8 mouse cellular contexts compared by ENCODE assay signal in the genomic region with DNA sequence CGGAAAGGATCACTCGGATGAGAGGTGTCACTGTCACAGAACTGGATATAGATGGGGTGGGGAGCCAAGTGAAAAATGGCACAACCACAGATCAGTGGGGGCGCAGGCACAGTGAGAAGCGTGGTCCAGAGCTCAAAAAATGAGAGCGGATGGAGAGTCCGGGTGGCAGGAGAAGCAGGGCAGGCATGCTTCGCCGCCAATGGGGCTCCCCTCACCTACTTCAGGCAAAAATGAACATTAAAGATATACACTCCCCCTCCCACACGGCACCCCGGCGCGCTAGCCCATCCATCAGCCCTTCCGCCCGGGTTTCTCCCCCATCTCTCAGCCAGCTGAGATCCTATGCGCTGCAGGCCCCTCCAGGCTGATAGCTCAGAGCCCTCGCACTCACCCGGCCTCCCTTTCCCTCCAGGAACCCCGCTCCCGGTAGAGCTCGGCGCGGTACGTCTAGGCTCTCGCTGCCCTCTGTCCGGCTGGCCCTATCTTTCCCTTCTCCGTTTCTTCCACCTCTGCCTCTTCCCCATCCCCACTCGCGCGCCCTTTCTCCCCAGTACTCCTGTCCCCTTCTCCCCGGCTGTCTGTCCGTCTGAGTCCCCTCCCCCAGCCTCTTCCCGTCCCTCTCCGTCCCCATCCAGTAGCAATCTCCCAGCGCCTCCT. TPM values are rescaled to one million over a fixed set of nuclear protein-coding genes. Genes with fewer than 3 reads are reported as not detected.
A peak's percentile ranks its signal among the peaks of the same experiment; 100 is the strongest.
DNase-seq lines count a peak whose midpoint lies in the region; ATAC-seq and TF ChIP-seq lines count a peak whose summit lies in the region.

No protein-coding gene starts in this region.

- TF ChIP-seq EP300 in CH12.LX (IDR thresholded peaks at IDR 0.05; ENCODE audit: low read length), result no peak

- H3K36me3 ChIP-seq in heart, embryonic 14.5 days (ENCODE audit: control insufficient read depth, insufficient read depth, low read length), result no peaks in the 10 kb centered on the region
- no peaks in the 10 kb centered on the region for H3K36me3 ChIP-seq in CH12.LX (replicated peaks in 1 of 2; ENCODE audit: control insufficient read depth in 1 of 2, insufficient read depth in 1 of 2, low read length in 1 of 2)
- H3K36me3 ChIP-seq in hindbrain, embryonic 13.5 days, result no peaks in the 10 kb centered on the region
- H3K36me3 ChIP-seq in midbrain, embryonic 10.5 days, result no peaks in the 10 kb centered on the region

- peak overlapping the region; percentile 76 for H3K4me2 ChIP-seq in heart, embryonic 14.5 days (ENCODE audit: low read length)
- peak overlapping the region; percentile 78 for H3K4me2 ChIP-seq in CH12.LX (ENCODE audit: insufficient read depth, low read depth, poor library complexity, severe bottlenecking)
- H3K4me2 ChIP-seq in hindbrain, embryonic 13.5 days, result peak overlapping the region; percentile 90

- TF ChIP-seq RAD21 in CH12.LX (IDR thresholded peaks at IDR 0.05; ENCODE audit: low read depth, low read length), result no peak

- H3K9ac ChIP-seq in heart, embryonic 14.5 days (ENCODE audit: low read length), result peak overlapping the region; percentile 78
- peak overlapping the region; percentile 45 for H3K9ac ChIP-seq in CH12.LX (ENCODE audit: insufficient read depth, low read depth)
- H3K9ac ChIP-seq in hindbrain, embryonic 13.5 days, result peak overlapping the region; percentile 98

- no peak for TF ChIP-seq POLR2A in CH12.LX (IDR thresholded peaks at IDR 0.05; ENCODE audit: low read depth, low read length)

- DNase-seq in heart, postnatal 4 days, result no peak
- no peak for DNase-seq in CH12.LX (ENCODE audit: extremely low read depth)
- DNase-seq in cerebellum, adult 9-11 months, result peak; percentile 72
- peak; percentile 61 for DNase-seq in midbrain, embryonic 10.5 days (ENCODE audit: low spot score)
- DNase-seq in urinary bladder, postnatal 4 days (ENCODE audit: low spot score in 2 of 2), result no peak
- DNase-seq in gastrocnemius, postnatal 10 days, result no peak

- peaks cover 32 to 53% of the 10 kb centered on the region in 2 experiments for H3K4me1 ChIP-seq in heart, embryonic 14.5 days (ENCODE audit: control insufficient read depth in 2 of 2, insufficient read depth in 2 of 2, low read length in 2 of 2)
- peaks cover 10 to 39% of the 10 kb centered on the region in 2 experiments for H3K4me1 ChIP-seq in CH12.LX (ENCODE audit: control insufficient read depth in 1 of 2, insufficient read depth in 2 of 2)
- H3K4me1 ChIP-seq in hindbrain, embryonic 13.5 days (replicated peaks), result peaks cover 72% of the 10 kb centered on the region
- H3K4me1 ChIP-seq in midbrain, embryonic 10.5 days, result peaks cover 71% of the 10 kb centered on the region

- in situ Hi-C loops in CH12.LX (cut with MboI; ENCODE audit: low pct_ligation_motif_present, low pct_unique_long_range_greater_than_20kb, low sequenced_read_pairs), result no loop called here

- H3K4me3 ChIP-seq in heart, embryonic 14.5 days (ENCODE audit: control insufficient read depth in 1 of 2, insufficient read depth in 1 of 2, low read depth in 1 of 2, low read length in 2 of 2), result peak overlapping the region; percentile 55 to 65
- peak overlapping the region; percentile 51 to 66 (median 55) for H3K4me3 ChIP-seq in CH12.LX (replicated peaks in 1 of 3; ENCODE audit: low read depth in 2 of 3, low read length in 2 of 3, poor library complexity in 1 of 3)
- H3K4me3 ChIP-seq in hindbrain, embryonic 13.5 days, result peak overlapping the region; percentile 80
- peak overlapping the region; percentile 72 for H3K4me3 ChIP-seq in midbrain, embryonic 10.5 days

- WGBS in heart, embryonic 14.5 days, result 5% methylated on average over 31 of the region's 34 CpGs
- 2% methylated on average over 34 of the region's 34 CpGs for WGBS in hindbrain, embryonic 13.5 days
- WGBS in midbrain, embryonic 10.5 days, result 3% methylated on average over 34 of the region's 34 CpGs

- no peak for TF ChIP-seq CTCF in CH12.LX (conservative IDR thresholded peaks at IDR 0.05 in 1 of 2, IDR thresholded peaks at IDR 0.05 in 1 of 2; ENCODE audit: low read depth in 2 of 2, low read length in 2 of 2)

- no peaks in the 10 kb centered on the region for H3K27me3 ChIP-seq in heart, embryonic 14.5 days (ENCODE audit: control insufficient read depth, insufficient read depth, low read length)
- peaks cover 2% of the 10 kb centered on the region for H3K27me3 ChIP-seq in CH12.LX (replicated peaks)
- H3K27me3 ChIP-seq in hindbrain, embryonic 13.5 days, result no peaks in the 10 kb centered on the region
- no peaks in the 10 kb centered on the region; the same call in 1 of the 2 replicates for H3K27me3 ChIP-seq in midbrain, embryonic 10.5 days (ENCODE audit: low read depth, poor library complexity, severe bottlenecking)

- dilution Hi-C loops in CH12.LX (cut with MboI; ENCODE audit: extremely low pct_ligation_motif_present, extremely low pct_unique_long_range_greater_than_20kb, low sequenced_read_pairs), result no loop called here

- no peaks in the 10 kb centered on the region for H3K79me2 ChIP-seq in CH12.LX (replicated peaks; ENCODE audit: control insufficient read depth, extremely low read depth, insufficient read depth, poor library complexity, severe bottlenecking)

- peak overlapping the region; percentile 3 to 12; a peak in 1 of 4 replicates for H3K27ac ChIP-seq in heart, embryonic 14.5 days (replicated peaks in 1 of 2; ENCODE audit: control insufficient read depth in 1 of 2, insufficient read depth in 1 of 2, low read depth in 2 of 2, low read length in 2 of 2)
- no peak overlapping the region for H3K27ac ChIP-seq in CH12.LX (ENCODE audit: insufficient read depth, low read depth)
- peak overlapping the region; percentile 97 for H3K27ac ChIP-seq in hindbrain, embryonic 13.5 days
- H3K27ac ChIP-seq in midbrain, embryonic 10.5 days (replicated peaks), result peak overlapping the region; percentile 92

- ATAC-seq in heart, embryonic 14.5 days (ENCODE audit: insufficient number of reproducible peaks, insufficient read depth, low FRiP score, low read depth), result no peak
- peak; percentile 11; the same call in 1 of the 2 replicates for ATAC-seq in hindbrain, embryonic 13.5 days (ENCODE audit: low FRiP score)

- no peaks in the 10 kb centered on the region for H3K9me3 ChIP-seq in heart, embryonic 14.5 days (ENCODE audit: control insufficient read depth, low read length)
- H3K9me3 ChIP-seq in CH12.LX (replicated peaks; ENCODE audit: low read length), result no peaks in the 10 kb centered on the region
- no peaks in the 10 kb centered on the region for H3K9me3 ChIP-seq in hindbrain, embryonic 13.5 days
- H3K9me3 ChIP-seq in midbrain, embryonic 10.5 days (replicated peaks), result no peaks in the 10 kb centered on the region

TF ChIP-seq in CH12.LX, 34 proteins besides CTCF, POLR2A, EP300 and RAD21:
- TF ChIP-seq SIN3A (IDR thresholded peaks at IDR 0.05; ENCODE audit: low read length) (peak; percentile 25; the same call in 1 of the 2 replicates), ZKSCAN1 (IDR thresholded peaks at IDR 0.05; ENCODE audit: borderline replicate concordance, low read depth, low read length) (no peak)

RNA-seq across cellular contexts. Expression of a gene that starts 0.8 kb away (rescaled TPM):
- 2.6 and 3.0 TPM in 2 replicates for polyA plus RNA-seq in heart, embryonic 14.5 days (2014; fragmentation: Nextera tagmentation; extraction: Ambion mirVana)
- total RNA-seq in heart, postnatal 4 days (2021), result 1 to 10 TPM; 2.9 to 3.8 TPM
- total RNA-seq in CH12.LX (2012; rRNA removed) (0.34 and 0.59 TPM in 2 replicates), CH12.LX (2014; rRNA removed) (0.03 and 0.07 TPM in 2 replicates)
- polyA plus RNA-seq in CH12.LX (2012; ENCODE audit: insufficient read length, low read depth), result 0.29 and 0.30 TPM in 2 replicates
- polyA plus RNA-seq in hindbrain, embryonic 13.5 days (2015; fragmentation: Nextera tagmentation; extraction: Ambion mirVana), result 29.4 and 31.9 TPM in 2 replicates
- 7.6 and 12.5 TPM in 2 replicates for polyA plus RNA-seq in midbrain, embryonic 10.5 days (2016; fragmentation: Nextera tagmentation; extraction: Ambion mirVana)
- total RNA-seq in gastrocnemius, postnatal 10 days (2021), result 1 to 10 TPM; 1.8 to 3.0 TPM

RNA-seq across cellular contexts. Expression of a gene that starts 3.2 kb away (rescaled TPM):
- 12.8 and 15.1 TPM in 2 replicates for polyA plus RNA-seq in heart, embryonic 14.5 days (2014; fragmentation: Nextera tagmentation; extraction: Ambion mirVana)
- total RNA-seq in heart, postnatal 4 days (2021), result 10 to 100 TPM; 12.2 to 13.2 TPM
- total RNA-seq in CH12.LX (2012; rRNA removed) (3.7 and 4.0 TPM in 2 replicates), CH12.LX (2014; rRNA removed) (9.0 and 9.4 TPM in 2 replicates)
- 5.5 and 6.7 TPM in 2 replicates for polyA plus RNA-seq in CH12.LX (2012; ENCODE audit: insufficient read length, low read depth)
- polyA plus RNA-seq in hindbrain, embryonic 13.5 days (2015; fragmentation: Nextera tagmentation; extraction: Ambion mirVana), result 29.8 and 30.7 TPM in 2 replicates
- polyA plus RNA-seq in midbrain, embryonic 10.5 days (2016; fragmentation: Nextera tagmentation; extraction: Ambion mirVana), result 28.1 and 30.8 TPM in 2 replicates
- total RNA-seq in gastrocnemius, postnatal 10 days (2021), result 10 to 100 TPM; 12.8 to 13.9 TPM

RNA-seq across cellular contexts. Expression of a gene that starts 15.1 kb away (rescaled TPM):
- 7.6 and 8.6 TPM in 2 replicates for polyA plus RNA-seq in heart, embryonic 14.5 days (2014; fragmentation: Nextera tagmentation; extraction: Ambion mirVana)
- 1 to 10 TPM; 3.3 to 5.6 TPM for total RNA-seq in heart, postnatal 4 days (2021)
- 23.4 and 28.5 TPM in 2 replicates for total RNA-seq in CH12.LX (2012; rRNA removed)
- 16.2 and 18.3 TPM in 2 replicates for total RNA-seq in CH12.LX (2014; rRNA removed)
- polyA plus RNA-seq in CH12.LX (2012; ENCODE audit: insufficient read length, low read depth), result 59.1 and 64.8 TPM in 2 replicates
- polyA plus RNA-seq in hindbrain, embryonic 13.5 days (2015; fragmentation: Nextera tagmentation; extraction: Ambion mirVana), result 6.5 and 6.6 TPM in 2 replicates
- polyA plus RNA-seq in midbrain, embryonic 10.5 days (2016; fragmentation: Nextera tagmentation; extraction: Ambion mirVana), result 12.7 and 15.0 TPM in 2 replicates
- 1 to 10 TPM; 4.6 to 5.0 TPM for total RNA-seq in gastrocnemius, postnatal 10 days (2021)

RNA-seq across cellular contexts. Expression of a gene that starts 25.4 kb away (rescaled TPM):
- polyA plus RNA-seq in heart, embryonic 14.5 days (2014; fragmentation: Nextera tagmentation; extraction: Ambion mirVana), result 0.05 and 0.18 TPM in 2 replicates
- under 1 TPM; 0.10 to 0.16 TPM for total RNA-seq in heart, postnatal 4 days (2021)
- total RNA-seq in CH12.LX (2012; rRNA removed) (not detected in 2 replicates), CH12.LX (2014; rRNA removed) (not detected in 2 replicates)
- not detected in 2 replicates for polyA plus RNA-seq in CH12.LX (2012; ENCODE audit: insufficient read length, low read depth)
- 22.2 and 22.6 TPM in 2 replicates for polyA plus RNA-seq in hindbrain, embryonic 13.5 days (2015; fragmentation: Nextera tagmentation; extraction: Ambion mirVana)
- polyA plus RNA-seq in midbrain, embryonic 10.5 days (2016; fragmentation: Nextera tagmentation; extraction: Ambion mirVana), result 0.53 and 1.2 TPM in 2 replicates
- 1 to 10 TPM; 1.5 to 1.6 TPM for total RNA-seq in gastrocnemius, postnatal 10 days (2021)

Comparison
In these comparisons a context has a peak if more than half of its experiments do, and no peak if none do; other contexts are left out.
1. H3K9ac ChIP-seq: peak in every context shown above with its lines; median percentile 98 in hindbrain, embryonic 13.5 days; 78 in heart, embryonic 14.5 days; 45 in CH12.LX.
2. DNase-seq: peak in cerebellum, adult 9-11 months (single experiment) and midbrain, embryonic 10.5 days (single experiment); none in heart, postnatal 4 days (single experiment), CH12.LX (single experiment), urinary bladder, postnatal 4 days (0 of 2) and gastrocnemius, postnatal 10 days (single experiment).
3. Peak in every context shown above with its lines, with median percentiles within 50 percentile points of each other: H3K4me2 ChIP-seq and H3K4me3 ChIP-seq.